Mouse (Mus musculus) erythroblast, embryonic 14.5 days (primary cell): ENCODE measurements around the gene Gm10408. TPM values are rescaled to one million over a fixed set of nuclear protein-coding genes. Genes with fewer than 3 reads are reported as not detected.
"Not testable (repeated sequence)": the region's sequence is repeated elsewhere in the genome, so short reads cannot be mapped to it uniquely, and the experiment has no call there.

Experiments used
- H3K27me3 ChIP-seq: 2 replicates; pipeline ENCODE4 v1.6.1; 2012; ENCODE audit warnings: inconsistent platforms; ENCODE audit not compliant: control insufficient read depth
- H3K36me3 ChIP-seq: 2 replicates; pipeline ENCODE4 v1.6.1; 2012; ENCODE audit warnings: mild to moderate bottlenecking, inconsistent platforms; ENCODE audit not compliant: control insufficient read depth
- H3K4me1 ChIP-seq: 2 replicates; pipeline ENCODE4 v1.6.1; 2012; ENCODE audit warnings: inconsistent platforms; ENCODE audit not compliant: control insufficient read depth
- H3K4me3 ChIP-seq: replicated peaks from 2 replicates; pipeline ENCODE3; 2012; ENCODE audit warnings: moderate library complexity, mild to moderate bottlenecking, inconsistent platforms
- H3K9me3 ChIP-seq: 2 replicates; pipeline ENCODE4 v1.6.1; 2012; ENCODE audit warnings: low read length, inconsistent platforms, mixed read lengths; ENCODE audit not compliant: control insufficient read depth
- polyA plus RNA-seq: library from polyadenylated mRNA; stranded (reverse); fragments of >175 nt; gene quantifications from 2 replicates; pipeline ENCODE4 v1.2.3, GENCODE M21; 2012

The Gm10408 gene
- polyA plus RNA-seq: not detected in 2 replicates

DNA sequence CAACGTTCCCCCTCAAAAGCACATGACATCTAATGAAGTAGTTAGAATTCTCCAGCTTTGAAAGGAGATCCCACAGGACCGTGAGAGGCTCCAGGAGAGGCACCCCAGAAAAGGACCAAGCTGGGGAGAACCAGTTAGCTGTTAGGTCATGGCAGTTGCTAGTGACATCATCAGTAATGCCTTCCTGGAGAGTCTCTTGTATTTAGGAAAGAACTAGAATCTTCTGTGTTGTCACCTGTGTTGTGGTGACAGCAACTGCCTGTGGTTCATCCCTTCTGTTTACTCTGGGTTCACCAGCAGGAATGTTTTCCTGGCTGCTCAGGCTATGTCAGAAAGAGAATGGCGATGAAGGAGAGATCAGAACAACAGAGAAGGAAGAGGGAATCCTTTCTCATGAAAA is at the start of gene Gm10408:
Gene Gm10408, plus strand, starts transcription at position 301 of the 400 bp plus-strand sequence.
- not testable (repeated sequence) for H3K4me1 ChIP-seq, H3K27me3 ChIP-seq, H3K4me3 ChIP-seq, H3K9me3 ChIP-seq, H3K36me3 ChIP-seq

DNA sequence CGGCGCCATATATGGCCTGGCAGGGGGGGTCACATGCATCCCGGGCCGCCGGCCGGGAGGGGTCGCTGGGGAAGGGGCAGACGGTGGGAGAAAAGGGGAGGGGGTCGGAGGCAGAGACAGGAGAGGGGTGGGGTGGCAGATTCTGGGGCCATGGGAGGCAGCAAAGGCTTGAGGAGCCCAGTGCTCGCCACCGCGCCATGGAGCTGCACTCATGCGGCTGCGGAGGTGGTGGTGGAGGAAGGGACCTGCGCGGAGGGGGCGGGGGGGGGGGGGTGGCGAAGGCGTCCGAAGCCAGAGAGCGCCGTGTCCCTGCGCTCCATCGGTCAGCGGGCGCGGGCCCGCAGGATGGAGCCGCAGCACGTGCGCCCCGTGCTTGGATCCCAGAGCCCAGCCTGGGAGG is 36.9 kb upstream of the Gm10408 start, which contains the start of gene Gm10409:
Gene Gm10409, plus strand, starts transcription at position 301 of the 400 bp plus-strand sequence.
- not testable (repeated sequence) for H3K36me3 ChIP-seq, H3K9me3 ChIP-seq, H3K27me3 ChIP-seq, H3K4me1 ChIP-seq, H3K4me3 ChIP-seq

DNA sequence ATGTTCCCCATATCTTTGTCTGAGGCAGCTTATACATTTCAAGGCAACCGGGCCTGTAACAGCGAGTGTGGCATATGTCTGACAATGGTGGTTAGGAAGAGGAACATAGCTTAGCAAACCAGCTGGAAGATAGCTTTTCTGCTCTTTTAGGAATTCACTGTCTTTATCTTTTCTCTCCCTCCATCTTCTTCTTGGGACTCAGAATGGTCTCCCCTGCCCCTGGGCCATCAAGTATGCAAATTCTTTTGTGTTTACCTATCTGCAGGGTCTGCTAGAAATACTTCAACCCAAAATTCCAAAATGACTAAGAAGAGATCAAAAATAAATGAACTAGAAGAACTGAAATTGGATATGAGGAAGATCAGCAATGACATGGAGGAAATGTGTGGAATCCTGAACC is 21.4 kb upstream of the Gm10408 start, which contains the start of gene Gm3005:
Gene Gm3005, plus strand, starts transcription at position 301 of the 400 bp plus-strand sequence.
- not testable (repeated sequence) for H3K4me3 ChIP-seq, H3K4me1 ChIP-seq, H3K9me3 ChIP-seq, H3K36me3 ChIP-seq, H3K27me3 ChIP-seq

Other genes with a start within 250 kb of the Gm10408 start
- gene D830030K20Rik, start 240.9 kb upstream of the Gm10408 start, polyA plus RNA-seq: not detected in 2 replicates
- gene Gm2956, start 116.8 kb upstream of the Gm10408 start, polyA plus RNA-seq: not detected in 2 replicates
- not detected in 2 replicates for gene Gm10413, start 54.3 kb upstream of the Gm10408 start, polyA plus RNA-seq
- not detected in 2 replicates for gene Gm10409, start 36.8 kb upstream of the Gm10408 start, polyA plus RNA-seq
- not detected in 2 replicates for gene Gm3005, start 21.3 kb upstream of the Gm10408 start, polyA plus RNA-seq
- gene Gm3012, start 185.1 kb downstream of the Gm10408 start, polyA plus RNA-seq: not detected in 2 replicates
- gene Gm3020, start 202.7 kb downstream of the Gm10408 start, polyA plus RNA-seq: not detected in 2 replicates
- not detected in 2 replicates for gene Gm3043, start 239.4 kb downstream of the Gm10408 start, polyA plus RNA-seq